Mouse (Mus musculus): ENCODE measurements at regions not wholly inside any gene's neighbourhood (a gene's known extent, or its start where the extent isn't known, plus 50 kb on each side); places are given as distances from the start of the nearest gene placed in this dataset.

- no peak for TF ChIP-seq CTCF (IDR thresholded peaks at IDR 0.05; ENCODE audit: extremely low read depth, insufficient read depth, insufficient read length, insufficient replicate concordance)
- TF ChIP-seq POLR2A (IDR thresholded peaks at IDR 0.05; ENCODE audit: low read depth, low read length) = no peak
Measured at GRCm38 (mm10) chr4:142845066-142845696, 367.6 kb downstream of the Prdm2 start.
